Mouse (Mus musculus): ENCODE measurements around the gene Plekha3. TPM values are rescaled to one million over a fixed set of nuclear protein-coding genes. Genes with fewer than 3 reads are reported as not detected.

Plekha3 gene
- polyA plus RNA-seq, 1 experiment from 2014 or later: 2.1 TPM

DNA sequence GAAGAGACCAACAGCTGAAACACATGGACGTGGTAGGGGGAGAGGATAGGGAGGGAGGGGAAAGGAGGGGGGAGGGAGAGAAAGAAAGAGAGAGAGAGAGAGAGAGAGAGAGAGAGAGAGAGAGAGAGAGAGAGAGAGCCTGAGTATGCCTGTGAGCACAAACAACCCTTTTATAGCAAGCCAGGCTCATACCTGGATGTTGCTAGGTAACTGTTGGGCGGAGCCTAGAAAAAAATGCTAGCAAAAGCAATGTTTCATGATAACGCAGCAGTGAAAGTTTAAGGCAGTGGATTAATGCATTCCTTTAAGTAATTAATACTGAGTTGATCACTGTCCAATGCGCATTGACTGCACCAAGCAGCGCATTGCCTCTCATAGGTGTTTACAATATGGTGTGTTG is 20.4 kb upstream of the Plekha3 start:
- no peak overlapping the region for H3K4me2 ChIP-seq (ENCODE audit: low read depth, low read length)
- H3K36me3 ChIP-seq (ENCODE audit: control insufficient read depth, insufficient read depth, low read length): no peaks in the 10 kb centered on the region
- H3K4me1 ChIP-seq (ENCODE audit: control insufficient read depth, insufficient read depth, low read length): no peaks in the 10 kb centered on the region
- 63% methylated on average over 5 of the region's 5 CpGs for WGBS
- H3K27me3 ChIP-seq (replicated peaks; ENCODE audit: control insufficient read depth, insufficient read depth, low read length): no peaks in the 10 kb centered on the region
- no peak overlapping the region for H3K27ac ChIP-seq (ENCODE audit: low read length)
- H3K9me3 ChIP-seq (ENCODE audit: control insufficient read depth, low read length): no peaks in the 10 kb centered on the region
- peak; percentile 73; the same call in 1 of the 2 replicates for ATAC-seq
- no peak overlapping the region for H3K4me3 ChIP-seq (ENCODE audit: low read length)
- no peak overlapping the region for H3K9ac ChIP-seq (ENCODE audit: low read depth, low read length)

DNA sequence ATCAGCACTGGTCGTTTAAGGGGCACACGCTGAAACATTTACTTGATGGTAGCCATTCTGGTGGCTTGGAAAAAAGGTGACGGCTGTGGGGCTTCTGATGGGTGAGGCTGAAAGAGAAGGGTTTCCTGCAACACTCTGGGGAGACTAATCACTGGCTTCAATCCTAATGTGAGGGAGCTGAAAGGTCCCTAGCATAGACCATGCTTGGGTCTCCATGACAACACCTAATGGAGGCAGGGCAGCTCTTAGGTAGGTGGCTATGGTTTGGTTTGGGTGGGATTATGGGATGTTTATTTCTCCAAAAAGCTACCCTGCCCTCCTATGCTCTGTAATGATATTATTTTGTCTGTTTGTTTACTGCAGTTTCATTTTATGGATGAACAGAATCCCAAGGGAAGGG is 19.6 kb upstream of the Plekha3 start:
- Histone ChIP-seq H3K9ac (ENCODE audit: low read depth, low read length) (no peak overlapping the region), H3K9me3 (ENCODE audit: control insufficient read depth, low read length) (no peaks in the 10 kb centered on the region), H3K27ac (ENCODE audit: low read length) (no peak overlapping the region), H3K36me3 (ENCODE audit: control insufficient read depth, insufficient read depth, low read length) (no peaks in the 10 kb centered on the region), H3K4me3 (ENCODE audit: low read length) (no peak overlapping the region), H3K4me1 (ENCODE audit: control insufficient read depth, insufficient read depth, low read length) (no peaks in the 10 kb centered on the region), H3K4me2 (ENCODE audit: low read depth, low read length) (no peak overlapping the region), H3K27me3 (replicated peaks; ENCODE audit: control insufficient read depth, insufficient read depth, low read length) (no peaks in the 10 kb centered on the region)
- 76% methylated on average over 3 of the region's 3 CpGs for WGBS
- ATAC-seq: no peak

DNA sequence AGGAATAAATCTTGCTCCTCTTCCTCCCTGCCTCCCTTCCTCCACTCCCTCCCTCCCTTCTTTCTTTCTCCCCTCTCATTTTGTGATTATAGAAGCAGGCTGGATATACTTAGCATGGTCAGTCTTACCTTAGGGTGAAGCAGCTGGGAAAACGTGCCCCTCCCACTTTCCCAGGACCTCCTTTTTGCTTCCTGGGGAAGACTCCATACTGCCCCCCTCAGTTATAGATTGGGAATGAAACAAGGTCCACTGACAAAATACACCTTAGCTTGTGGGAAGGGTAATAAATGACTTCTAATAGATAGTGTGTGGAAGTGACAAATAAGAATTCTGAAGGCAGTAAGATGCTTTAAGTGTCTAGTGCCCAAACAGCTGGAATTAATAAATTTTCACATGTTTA is 19.1 kb upstream of the Plekha3 start:
- H3K9ac ChIP-seq (ENCODE audit: low read depth, low read length): no peak overlapping the region
- no peaks in the 10 kb centered on the region for H3K27me3 ChIP-seq (replicated peaks; ENCODE audit: control insufficient read depth, insufficient read depth, low read length)
- H3K27ac ChIP-seq (ENCODE audit: low read length): no peak overlapping the region
- no peaks in the 10 kb centered on the region for H3K36me3 ChIP-seq (ENCODE audit: control insufficient read depth, insufficient read depth, low read length)
- H3K4me3 ChIP-seq (ENCODE audit: low read length): no peak overlapping the region
- no peaks in the 10 kb centered on the region for H3K4me1 ChIP-seq (ENCODE audit: control insufficient read depth, insufficient read depth, low read length)
- ATAC-seq: no peak
- no peak overlapping the region for H3K4me2 ChIP-seq (ENCODE audit: low read depth, low read length)
- 11% methylated on average over 1 of the region's 1 CpGs for WGBS
- H3K9me3 ChIP-seq (ENCODE audit: control insufficient read depth, low read length): no peaks in the 10 kb centered on the region

DNA sequence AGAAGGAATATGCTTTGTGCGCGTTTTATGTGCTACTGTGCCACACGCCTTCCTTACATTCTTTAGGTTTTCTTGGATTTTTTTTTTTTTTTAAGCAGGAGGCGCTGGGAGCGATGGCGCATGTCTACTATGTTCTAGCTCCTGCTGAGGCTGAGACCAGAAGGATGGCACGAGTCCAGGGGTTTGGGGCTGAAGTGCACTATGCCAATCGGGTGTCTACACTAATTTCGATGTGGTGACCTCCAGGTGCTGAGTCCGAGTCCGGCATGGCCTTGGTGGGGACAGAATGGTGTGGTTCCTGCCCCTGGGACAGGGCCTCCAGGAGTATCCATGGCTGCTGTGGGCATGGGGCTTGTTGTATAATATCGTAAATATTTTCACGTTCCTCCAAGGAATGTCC is 16.5 kb upstream of the Plekha3 start:
- H3K4me2 ChIP-seq (ENCODE audit: low read depth, low read length): no peak overlapping the region
- no peaks in the 10 kb centered on the region for H3K27me3 ChIP-seq (replicated peaks; ENCODE audit: control insufficient read depth, insufficient read depth, low read length)
- H3K4me1 ChIP-seq (ENCODE audit: control insufficient read depth, insufficient read depth, low read length): no peaks in the 10 kb centered on the region
- no peaks in the 10 kb centered on the region for H3K36me3 ChIP-seq (ENCODE audit: control insufficient read depth, insufficient read depth, low read length)
- WGBS: 74% methylated on average over 13 of the region's 13 CpGs
- no peak overlapping the region for H3K4me3 ChIP-seq (ENCODE audit: low read length)
- ATAC-seq: no peak
- no peak overlapping the region for H3K27ac ChIP-seq (ENCODE audit: low read length)
- H3K9me3 ChIP-seq (ENCODE audit: control insufficient read depth, low read length): no peaks in the 10 kb centered on the region
- H3K9ac ChIP-seq (ENCODE audit: low read depth, low read length): no peak overlapping the region

DNA sequence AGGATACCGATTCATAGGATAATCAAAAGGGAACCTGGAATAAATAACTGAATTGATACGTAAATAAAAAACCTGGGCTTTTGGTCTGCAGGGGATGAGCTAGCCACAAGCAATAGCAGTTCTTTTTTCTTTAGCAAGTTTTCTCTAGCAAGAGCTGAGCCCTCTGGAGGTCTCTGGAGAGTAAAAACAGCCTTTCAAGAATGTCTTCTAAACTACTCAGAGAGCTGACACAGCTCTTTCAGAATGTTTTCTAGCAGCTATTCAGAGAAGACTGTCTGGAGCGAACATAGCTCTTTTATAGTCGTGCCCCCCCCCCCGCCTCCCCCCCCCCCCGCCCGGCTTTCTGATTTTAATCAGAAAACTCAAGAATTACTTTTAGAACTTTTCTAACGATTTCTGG is 15.7 kb upstream of the Plekha3 start:
- no peak overlapping the region for H3K4me3 ChIP-seq (ENCODE audit: low read length)
- no peaks in the 10 kb centered on the region for H3K27me3 ChIP-seq (replicated peaks; ENCODE audit: control insufficient read depth, insufficient read depth, low read length)
- H3K36me3 ChIP-seq (ENCODE audit: control insufficient read depth, insufficient read depth, low read length): 0 out of 2 replicates have a peak, but pooled peaks cover 2% of the 10 kb centered on the region
- no peak overlapping the region for H3K27ac ChIP-seq (ENCODE audit: low read length)
- no peaks in the 10 kb centered on the region for H3K9me3 ChIP-seq (ENCODE audit: control insufficient read depth, low read length)
- no peak overlapping the region for H3K4me2 ChIP-seq (ENCODE audit: low read depth, low read length)
- H3K4me1 ChIP-seq (ENCODE audit: control insufficient read depth, insufficient read depth, low read length): no peaks in the 10 kb centered on the region
- WGBS: 50% methylated on average over 7 of the region's 8 CpGs
- no peak overlapping the region for H3K9ac ChIP-seq (ENCODE audit: low read depth, low read length)
- ATAC-seq: no peak

DNA sequence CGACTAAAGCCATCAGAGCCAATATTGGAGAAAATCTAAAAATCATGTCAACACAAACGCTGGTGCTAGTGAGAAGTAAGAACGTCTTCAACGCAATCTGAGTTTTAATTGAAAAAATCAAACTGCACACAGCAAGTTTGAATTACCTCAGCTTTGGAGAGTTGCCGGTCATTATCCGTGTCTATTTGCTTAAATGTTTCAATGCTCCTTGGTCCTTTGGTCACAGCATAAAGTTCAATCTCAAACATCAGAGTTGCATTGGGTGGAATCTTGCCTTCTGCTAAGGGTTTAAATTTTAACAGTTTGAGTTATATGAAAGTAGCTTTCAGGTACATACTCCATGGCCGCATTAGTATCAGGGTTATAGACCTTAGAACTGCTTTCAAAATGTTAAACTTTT is 9.6 kb upstream of the Plekha3 start:
- Histone ChIP-seq H3K4me2 (ENCODE audit: low read depth, low read length) (no peak overlapping the region), H3K27ac (ENCODE audit: low read length) (no peak overlapping the region), H3K27me3 (replicated peaks; ENCODE audit: control insufficient read depth, insufficient read depth, low read length) (no peaks in the 10 kb centered on the region), H3K4me3 (ENCODE audit: low read length) (no peak overlapping the region), H3K9ac (ENCODE audit: low read depth, low read length) (no peak overlapping the region), H3K36me3 (ENCODE audit: control insufficient read depth, insufficient read depth, low read length) (peaks cover 6% of the 10 kb centered on the region; the same call in 1 of the 2 replicates), H3K4me1 (ENCODE audit: control insufficient read depth, insufficient read depth, low read length) (no peaks in the 10 kb centered on the region), H3K9me3 (ENCODE audit: control insufficient read depth, low read length) (no peaks in the 10 kb centered on the region)
- WGBS: 95% methylated on average over 7 of the region's 7 CpGs
- no peak for ATAC-seq

DNA sequence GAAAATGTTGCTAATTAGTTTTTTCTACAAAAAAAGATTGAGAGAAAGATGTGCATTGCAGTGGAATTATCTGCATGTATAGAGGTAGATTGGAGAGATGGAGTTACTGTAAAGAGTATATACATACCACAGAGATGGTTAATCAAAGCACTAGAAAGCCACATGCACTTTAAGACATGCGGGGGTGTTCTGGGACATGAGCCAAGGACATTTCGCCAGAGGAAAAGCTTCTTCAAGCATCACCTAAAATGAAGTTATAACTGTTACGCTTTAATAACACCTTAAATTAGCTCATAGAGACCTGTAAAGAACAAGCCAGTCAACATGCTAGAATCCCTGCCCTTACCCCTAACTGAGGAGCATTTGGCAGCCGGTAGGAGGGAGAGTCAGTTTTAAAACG is 7.9 kb upstream of the Plekha3 start:
- no peak for ATAC-seq
- Histone ChIP-seq H3K4me2 (ENCODE audit: low read depth, low read length) (no peak overlapping the region), H3K9ac (ENCODE audit: low read depth, low read length) (no peak overlapping the region), H3K9me3 (ENCODE audit: control insufficient read depth, low read length) (no peaks in the 10 kb centered on the region), H3K27ac (ENCODE audit: low read length) (no peak overlapping the region), H3K36me3 (ENCODE audit: control insufficient read depth, insufficient read depth, low read length) (peaks cover 6% of the 10 kb centered on the region; the same call in 1 of the 2 replicates), H3K4me3 (ENCODE audit: low read length) (no peak overlapping the region), H3K4me1 (ENCODE audit: control insufficient read depth, insufficient read depth, low read length) (peaks cover 4% of the 10 kb centered on the region; the same call in 1 of the 2 replicates), H3K27me3 (replicated peaks; ENCODE audit: control insufficient read depth, insufficient read depth, low read length) (no peaks in the 10 kb centered on the region)
- 77% methylated on average over 5 of the region's 5 CpGs for WGBS

DNA sequence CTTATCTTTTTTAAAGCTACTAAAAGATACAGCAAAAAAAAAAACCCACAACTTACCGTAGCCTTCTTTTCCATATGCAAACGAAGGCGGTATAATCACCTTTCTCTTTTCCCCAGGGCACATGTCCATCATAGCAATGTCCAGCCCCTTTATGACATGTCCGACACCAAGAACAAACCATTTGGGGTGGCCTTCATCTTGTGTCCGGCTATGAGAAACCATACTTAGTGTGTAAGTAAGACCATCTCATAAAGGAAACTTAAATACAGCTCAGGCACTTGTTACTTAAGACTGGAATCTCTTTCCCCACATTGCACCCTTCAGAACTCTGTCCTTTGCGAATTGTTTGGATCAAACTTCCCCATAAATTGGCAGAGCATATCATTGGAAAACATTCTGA is 3.4 kb upstream of the Plekha3 start:
- Histone ChIP-seq H3K36me3 (ENCODE audit: control insufficient read depth, insufficient read depth, low read length) (no peaks in the 10 kb centered on the region; the same call in 1 of the 2 replicates), H3K4me2 (ENCODE audit: low read depth, low read length) (peak overlapping the region; percentile 70), H3K4me1 (ENCODE audit: control insufficient read depth, insufficient read depth, low read length) (peaks cover 17% of the 10 kb centered on the region), H3K4me3 (ENCODE audit: low read length) (peak overlapping the region; percentile 58), H3K27me3 (replicated peaks; ENCODE audit: control insufficient read depth, insufficient read depth, low read length) (no peaks in the 10 kb centered on the region), H3K9me3 (ENCODE audit: control insufficient read depth, low read length) (no peaks in the 10 kb centered on the region), H3K27ac (ENCODE audit: low read length) (no peak overlapping the region), H3K9ac (ENCODE audit: low read depth, low read length) (peak overlapping the region; percentile 67; the same call in 1 of the 2 replicates)
- WGBS: 76% methylated on average over 6 of the region's 6 CpGs
- ATAC-seq: no peak

DNA sequence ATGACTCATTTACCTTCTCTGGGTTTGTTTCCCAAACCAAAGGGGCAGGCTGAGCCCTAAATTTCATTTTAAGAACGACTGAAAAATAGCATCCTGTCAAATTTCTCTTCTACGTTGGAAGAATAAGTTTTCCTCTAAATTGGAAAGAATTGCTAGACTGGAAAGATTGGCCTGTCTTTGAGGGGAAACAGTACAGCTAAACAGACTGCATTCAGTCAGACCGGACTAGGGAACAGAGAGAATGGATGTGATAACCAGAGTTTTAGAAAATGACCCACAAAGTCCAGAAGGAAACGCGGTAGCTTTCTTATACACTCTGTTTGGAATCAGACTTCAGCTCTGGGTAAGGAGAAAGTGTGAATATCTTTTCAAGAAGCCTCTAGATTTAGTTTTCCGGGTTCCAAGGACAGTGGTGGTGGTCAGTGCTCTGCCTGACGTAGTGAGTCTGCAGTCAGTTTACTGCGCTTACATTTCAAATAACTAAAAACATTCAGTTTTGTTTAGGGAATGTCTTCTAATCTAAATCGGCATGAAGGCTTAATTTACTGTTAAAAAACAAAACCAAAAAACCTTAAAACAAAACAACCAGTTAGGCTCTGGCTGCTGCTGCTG is 2.8 kb upstream of the Plekha3 start:
- H3K36me3 ChIP-seq (ENCODE audit: control insufficient read depth, insufficient read depth, low read length): no peaks in the 10 kb centered on the region; the same call in 1 of the 2 replicates
- peak overlapping the region; percentile 69 for H3K27ac ChIP-seq (ENCODE audit: low read length)
- H3K9ac ChIP-seq (ENCODE audit: low read depth, low read length): peak overlapping the region; percentile 67
- 13% methylated on average over 9 of the region's 9 CpGs for WGBS
- no peak for ATAC-seq
- H3K4me1 ChIP-seq (ENCODE audit: control insufficient read depth, insufficient read depth, low read length): peaks cover 20% of the 10 kb centered on the region
- peak overlapping the region; percentile 58 for H3K4me3 ChIP-seq (ENCODE audit: low read length)
- H3K27me3 ChIP-seq (replicated peaks; ENCODE audit: control insufficient read depth, insufficient read depth, low read length): no peaks in the 10 kb centered on the region
- peak overlapping the region; percentile 70 for H3K4me2 ChIP-seq (ENCODE audit: low read depth, low read length)
- H3K9me3 ChIP-seq (ENCODE audit: control insufficient read depth, low read length): no peaks in the 10 kb centered on the region

DNA sequence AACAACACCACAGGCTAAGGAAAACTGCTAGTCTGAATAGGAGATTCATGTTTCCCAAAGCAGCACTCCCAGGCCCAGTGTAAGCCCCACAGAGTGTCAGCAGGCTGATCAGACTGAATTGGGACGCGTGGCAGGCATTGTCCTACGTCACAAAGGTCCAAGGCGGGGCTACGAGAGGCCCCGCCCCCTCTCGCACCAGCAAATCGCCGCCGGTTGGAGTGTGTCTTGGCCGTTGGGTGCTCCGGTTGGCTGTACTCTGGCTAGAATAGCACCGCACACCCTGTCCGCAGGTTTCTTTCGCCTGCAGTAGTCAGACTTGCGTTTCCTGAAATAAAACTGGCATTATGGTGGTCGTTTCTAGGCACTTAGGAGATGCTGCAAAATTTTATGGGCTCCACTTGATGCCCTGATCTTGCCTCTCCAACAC is 2.1 kb upstream of the Plekha3 start, which contains the start of gene Fkbp7:
TSS of gene Fkbp7 (minus strand) at position 151 of the 427 bp plus-strand sequence.
- WGBS: under 1% methylated on average over 17 of the region's 17 CpGs
- ATAC-seq: peak; percentile 88

More for the DNA sequence above, 2.1 kb upstream of the Plekha3 start, which contains the start of gene Fkbp7:
- Histone ChIP-seq H3K9me3 (ENCODE audit: control insufficient read depth, low read length) (no peaks in the 10 kb centered on the region), H3K27me3 (replicated peaks; ENCODE audit: control insufficient read depth, insufficient read depth, low read length) (no peaks in the 10 kb centered on the region), H3K4me1 (ENCODE audit: control insufficient read depth, insufficient read depth, low read length) (peaks cover 20% of the 10 kb centered on the region), H3K4me2 (ENCODE audit: low read depth, low read length) (peak within 1 kb of the TSS; percentile 70), H3K9ac (ENCODE audit: low read depth, low read length) (peak within 1 kb of the TSS; percentile 67), H3K27ac (ENCODE audit: low read length) (peak within 1 kb of the TSS; percentile 69), H3K36me3 (ENCODE audit: control insufficient read depth, insufficient read depth, low read length) (no peaks in the 10 kb centered on the region; the same call in 1 of the 2 replicates), H3K4me3 (ENCODE audit: low read length) (peak within 1 kb of the TSS; percentile 58)
